Mouse (Mus musculus) ES-Bruce4 (cell line): ENCODE data around the gene Aym1.

Experiments used
- CTCF ChIP-seq: IDR thresholded peaks from one replicate; pipeline ENCODE4 v1.8.1; 2011; ENCODE audit warnings: low read depth, low read length
- EP300 ChIP-seq: IDR thresholded peaks from 2 replicates; pipeline ENCODE4 v1.6.1; 2011; ENCODE audit warnings: low read depth, low read length; ENCODE audit not compliant: insufficient read depth
- POLR2A ChIP-seq: IDR thresholded peaks from one replicate; pipeline ENCODE4 v1.8.1; 2011; ENCODE audit warnings: low read length; ENCODE audit not compliant: insufficient read depth

- no peak for TF ChIP-seq CTCF
- no peak for TF ChIP-seq POLR2A
- no peak for TF ChIP-seq EP300
Observed at GRCm38 (mm10) chr5:113407346-113407745, 50.3 kb downstream of the Aym1 start.
